Mouse (Mus musculus): ENCODE results near the gene Vmn1r112.
"Not testable (repeated sequence)": the region's sequence is repeated elsewhere in the genome, so short reads cannot be mapped to it uniquely, and the experiment has no call there.

Gene Vmn1r112

DNA sequence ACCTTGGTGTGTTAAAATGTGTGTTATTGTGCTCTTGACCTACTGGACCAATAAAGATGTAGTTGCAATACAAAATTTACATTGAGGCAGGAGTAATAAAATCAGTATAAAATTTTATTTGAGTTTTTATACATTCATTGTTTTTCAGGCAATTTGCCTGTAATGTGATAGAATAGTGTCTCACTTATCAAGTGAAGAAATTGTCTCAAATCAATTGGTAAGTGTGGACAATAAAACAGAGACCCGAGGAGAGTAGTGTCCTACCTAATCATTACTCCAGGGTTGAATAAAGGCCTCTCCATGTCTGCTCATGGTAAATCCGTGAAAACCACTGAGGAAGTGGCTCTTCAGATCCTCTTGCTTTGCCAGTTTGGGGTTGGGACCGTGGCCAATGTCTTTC lies at the start of gene Vmn1r112:
TSS of gene Vmn1r112 (plus strand) at position 301 of the 400 bp plus-strand sequence.
- DNase-seq (ENCODE audit: low spot score): not testable (repeated sequence)

DNA sequence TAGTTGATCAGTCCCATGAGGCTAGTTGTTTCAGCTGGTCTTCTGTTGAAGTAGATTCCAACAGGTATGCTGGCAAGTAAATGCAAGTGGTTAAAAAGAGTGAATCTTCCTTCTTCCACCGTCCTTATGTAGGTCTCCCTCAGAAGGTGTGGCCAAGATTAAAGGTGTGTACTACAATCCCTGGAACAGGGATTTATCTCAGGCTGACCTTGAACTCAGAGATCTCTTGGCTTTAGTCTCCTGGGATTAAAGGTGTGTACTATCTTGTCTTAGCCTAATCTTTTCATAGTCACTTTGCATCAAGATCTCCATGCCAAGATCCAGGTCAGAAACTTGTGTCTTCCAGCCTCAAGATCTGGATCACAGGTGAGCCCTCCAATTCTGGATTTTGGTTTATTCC lies 40.5 kb upstream of the Vmn1r112 start, which contains the start of gene Gm10668:
TSS of gene Gm10668 (minus strand) at position 101 of the 400 bp plus-strand sequence.
- DNase-seq (ENCODE audit: low spot score): not testable (repeated sequence)

DNA sequence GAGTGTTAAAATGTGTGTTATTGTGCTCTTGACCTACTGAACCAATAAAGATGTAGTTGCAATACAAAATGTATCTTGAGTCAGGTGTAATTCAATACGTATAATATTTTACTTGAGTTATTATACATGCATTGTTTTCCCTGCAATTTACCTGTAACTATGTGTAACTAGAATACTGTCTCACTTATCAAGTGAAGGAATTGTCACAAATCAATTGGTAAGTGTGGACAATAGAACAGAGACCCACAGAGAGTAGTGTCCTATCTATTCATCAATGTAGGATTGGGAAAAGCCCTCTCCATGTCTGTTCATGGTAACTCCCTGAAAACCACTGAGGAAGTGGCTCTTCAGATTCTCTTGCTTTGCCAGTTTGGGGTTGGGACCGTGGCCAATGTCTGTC lies 16.0 kb downstream of the Vmn1r112 start, which contains the start of gene Vmn1r113:
TSS of gene Vmn1r113 (plus strand) at position 301 of the 400 bp plus-strand sequence.
- DNase-seq (ENCODE audit: low spot score): not testable (repeated sequence)

GRCm38 (mm10) chr7:20812086-20812485 lies 41.1 kb downstream of the Vmn1r112 start, which contains the start of gene Vmn1r114:
Gene Vmn1r114, minus strand, starts transcription at chr7:20812186.
- DNase-seq (ENCODE audit: low spot score): not testable (repeated sequence)

All from retina, embryonic 14.5 days (tissue).